Mouse (Mus musculus) limb, embryonic 11.5 days (tissue): ENCODE data around the gene Palm. TPM values are rescaled to one million over a fixed set of nuclear protein-coding genes. Genes with fewer than 3 reads are reported as not detected.
A peak's percentile ranks its signal among the peaks of the same experiment; 100 is the strongest.

Source experiments
- ATAC-seq: fragments of 200-750 bp; cut with Nextera tagmentation; 2 replicates; pipeline ENCODE4 v1.8.0; 2017; ENCODE audit warnings: low read depth; ENCODE audit not compliant: insufficient number of reproducible peaks, low FRiP score, low TSS enrichment
- DNase-seq: peaks from one replicate; pipeline ENCODE4 v3.0.0-alpha.2; 2015; ENCODE audit warnings: low spot score
- H3K27ac ChIP-seq: fragments of 300-500 bp; sonication (generic); replicated peaks from 2 replicates; pipeline ENCODE4 v1.5.1; 2014; ENCODE audit warnings: low read depth, mild to moderate bottlenecking, low read length
- H3K27me3 ChIP-seq: fragments of 300-500 bp; sonication (generic); 2 replicates; pipeline ENCODE4 v1.6.1; 2014; ENCODE audit warnings: mild to moderate bottlenecking, low read length, mixed read lengths; ENCODE audit not compliant: control insufficient read depth, insufficient read depth
- H3K36me3 ChIP-seq: fragments of 300-500 bp; sonication (generic); 2 replicates; pipeline ENCODE4 v1.6.1; 2014; ENCODE audit warnings: mild to moderate bottlenecking, low read length, moderate library complexity, mixed read lengths; ENCODE audit not compliant: control insufficient read depth, insufficient read depth
- H3K4me1 ChIP-seq: fragments of 300-500 bp; sonication (generic); 2 replicates; pipeline ENCODE4 v1.6.1; 2014; ENCODE audit warnings: low read length, mixed read lengths; ENCODE audit not compliant: control insufficient read depth, insufficient read depth
- H3K4me2 ChIP-seq: fragments of 300-500 bp; sonication (generic); 2 replicates; pipeline ENCODE4 v1.6.1; 2014; ENCODE audit warnings: low read depth, mild to moderate bottlenecking, moderate library complexity; ENCODE audit not compliant: severe bottlenecking
- H3K4me3 ChIP-seq: fragments of 300-500 bp; sonication (generic); 2 replicates; pipeline ENCODE4 v1.5.1; 2014; ENCODE audit warnings: low read depth, low read length
- H3K9ac ChIP-seq: fragments of 300-500 bp; sonication (generic); 2 replicates; pipeline ENCODE4 v1.6.1; 2014; ENCODE audit warnings: mild to moderate bottlenecking, low read length
- H3K9me3 ChIP-seq: fragments of 300-500 bp; sonication (generic); 2 replicates; pipeline ENCODE4 v1.6.1; 2016; ENCODE audit warnings: low read length; ENCODE audit not compliant: control insufficient read depth
- WGBS: fragments of 180-500 bp; shearing (Covaris S2); extraction: QIAGEN DNeasy Blood & Tissue Kit; methylation state at CpG from one replicate; pipeline ENCODE4 v1.1.7; 2014; 5-methylcytosine and 5-hydroxymethylcytosine counted together
- polyA plus RNA-seq: library from polyadenylated mRNA; unstranded; fragments of >200 nt; fragmentation: Nextera tagmentation; extraction: Ambion mirVana; gene quantifications from 2 replicates; pipeline ENCODE4 v1.2.1, GENCODE M21; 2014

Palm gene
- polyA plus RNA-seq, 1 experiment from 2014 or later = 108 TPM

GRCm38 (mm10) chr10:79831583-79831982, 38.2 kb downstream of the Palm start:
- Histone ChIP-seq H3K4me1 (no peaks in the 10 kb centered on the region), H3K9me3 (no peaks in the 10 kb centered on the region), H3K27ac (no peak overlapping the region), H3K36me3 (no peaks in the 10 kb centered on the region), H3K27me3 (no peaks in the 10 kb centered on the region), H3K4me3 (no peak overlapping the region), H3K4me2 (no peak overlapping the region), H3K9ac (no peak overlapping the region)
- ATAC-seq = no peak
- DNase-seq = no peak
- WGBS = 84% methylated on average over 3 of the region's 3 CpGs

- no peak overlapping the region for H3K27ac ChIP-seq
- no peak overlapping the region for H3K4me2 ChIP-seq
- WGBS = 81% methylated on average over 7 of the region's 7 CpGs
- no peaks in the 10 kb centered on the region for H3K9me3 ChIP-seq
- ATAC-seq (no peak), DNase-seq (no peak)
- no peak overlapping the region for H3K9ac ChIP-seq
- no peaks in the 10 kb centered on the region for H3K27me3 ChIP-seq
- H3K4me1 ChIP-seq = no peaks in the 10 kb centered on the region
- no peaks in the 10 kb centered on the region for H3K36me3 ChIP-seq
- H3K4me3 ChIP-seq = no peak overlapping the region
Observed at GRCm38 (mm10) chr10:79832026-79832785, 38.8 kb downstream of the Palm start.

- H3K4me2 ChIP-seq = no peak overlapping the region
- 74% methylated on average over 9 of the region's 9 CpGs for WGBS
Observed at GRCm38 (mm10) chr10:79832786-79833181, 39.4 kb downstream of the Palm start.

GRCm38 (mm10) chr10:79834769-79835398, 41.5 kb downstream of the Palm start:
- no peaks in the 10 kb centered on the region for H3K36me3 ChIP-seq
- DNase-seq (peak; percentile 89), ATAC-seq (peak; percentile 45; the same call in 1 of the 2 replicates)
- WGBS = 29% methylated on average over 9 of the region's 9 CpGs
- H3K27ac ChIP-seq = no peak overlapping the region
- no peaks in the 10 kb centered on the region for H3K27me3 ChIP-seq
- no peaks in the 10 kb centered on the region for H3K9me3 ChIP-seq
- no peak overlapping the region for H3K4me3 ChIP-seq
- no peak overlapping the region for H3K9ac ChIP-seq
- H3K4me1 ChIP-seq = no peaks in the 10 kb centered on the region
- H3K4me2 ChIP-seq = no peak overlapping the region

More at GRCm38 (mm10) chr10:79832786-79833181, 39.4 kb downstream of the Palm start:
- Histone ChIP-seq H3K27me3 (no peaks in the 10 kb centered on the region), H3K36me3 (no peaks in the 10 kb centered on the region), H3K9me3 (no peaks in the 10 kb centered on the region), H3K4me1 (no peaks in the 10 kb centered on the region), H3K9ac (no peak overlapping the region), H3K4me3 (no peak overlapping the region), H3K27ac (no peak overlapping the region)
- ATAC-seq = no peak
- no peak for DNase-seq

GRCm38 (mm10) chr10:79836918-79837317, 43.5 kb downstream of the Palm start:
- no peak for ATAC-seq
- 91% methylated on average over 3 of the region's 3 CpGs for WGBS
- H3K4me2 ChIP-seq = no peak overlapping the region

GRCm38 (mm10) chr10:79838151-79838550, 44.8 kb downstream of the Palm start:
- 61% methylated on average over 2 of the region's 2 CpGs for WGBS
- Histone ChIP-seq H3K27me3 (no peaks in the 10 kb centered on the region), H3K9ac (no peak overlapping the region), H3K4me2 (no peak overlapping the region), H3K4me1 (peaks cover 10% of the 10 kb centered on the region; the same call in 1 of the 2 replicates), H3K27ac (no peak overlapping the region), H3K9me3 (no peaks in the 10 kb centered on the region), H3K4me3 (no peak overlapping the region), H3K36me3 (no peaks in the 10 kb centered on the region)
- DNase-seq (no peak), ATAC-seq (no peak)

More at GRCm38 (mm10) chr10:79836918-79837317, 43.5 kb downstream of the Palm start:
- Histone ChIP-seq H3K9ac (no peak overlapping the region), H3K27ac (no peak overlapping the region), H3K4me3 (no peak overlapping the region), H3K4me1 (peaks cover 6% of the 10 kb centered on the region; the same call in 1 of the 2 replicates), H3K36me3 (no peaks in the 10 kb centered on the region), H3K27me3 (no peaks in the 10 kb centered on the region), H3K9me3 (no peaks in the 10 kb centered on the region)
- DNase-seq = no peak

DNA sequence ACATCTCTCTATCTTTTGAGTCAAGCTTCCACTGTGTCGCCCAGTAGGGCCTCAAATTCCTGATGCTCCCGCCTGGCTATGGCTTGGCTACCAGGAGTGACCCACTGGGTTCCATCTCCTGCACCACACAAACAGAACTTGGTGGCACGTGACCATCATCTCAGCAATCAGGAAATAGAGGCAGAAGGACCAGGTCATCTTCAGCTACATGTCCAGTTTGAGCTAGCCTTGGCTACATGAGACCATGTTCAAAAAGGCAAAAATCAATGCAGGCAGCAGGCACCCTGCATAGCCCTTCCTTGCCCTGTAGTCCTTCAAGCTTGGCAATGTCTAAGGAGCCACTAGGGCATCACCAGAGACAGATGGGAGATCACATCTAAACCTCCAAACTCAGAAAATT, 46.7 kb downstream of the Palm start:
- Histone ChIP-seq H3K4me1 (peaks cover 10% of the 10 kb centered on the region; the same call in 1 of the 2 replicates), H3K36me3 (no peaks in the 10 kb centered on the region), H3K27me3 (no peaks in the 10 kb centered on the region), H3K27ac (peak overlapping the region; percentile 96), H3K4me3 (peak overlapping the region; percentile 30; the same call in 1 of the 2 replicates), H3K9me3 (no peaks in the 10 kb centered on the region), H3K9ac (no peak overlapping the region), H3K4me2 (0 out of 2 replicates have a peak overlapping the region, but pooled peaks have one; percentile 64)
- DNase-seq (no peak), ATAC-seq (no peak)
- 87% methylated on average over 3 of the region's 3 CpGs for WGBS

DNA sequence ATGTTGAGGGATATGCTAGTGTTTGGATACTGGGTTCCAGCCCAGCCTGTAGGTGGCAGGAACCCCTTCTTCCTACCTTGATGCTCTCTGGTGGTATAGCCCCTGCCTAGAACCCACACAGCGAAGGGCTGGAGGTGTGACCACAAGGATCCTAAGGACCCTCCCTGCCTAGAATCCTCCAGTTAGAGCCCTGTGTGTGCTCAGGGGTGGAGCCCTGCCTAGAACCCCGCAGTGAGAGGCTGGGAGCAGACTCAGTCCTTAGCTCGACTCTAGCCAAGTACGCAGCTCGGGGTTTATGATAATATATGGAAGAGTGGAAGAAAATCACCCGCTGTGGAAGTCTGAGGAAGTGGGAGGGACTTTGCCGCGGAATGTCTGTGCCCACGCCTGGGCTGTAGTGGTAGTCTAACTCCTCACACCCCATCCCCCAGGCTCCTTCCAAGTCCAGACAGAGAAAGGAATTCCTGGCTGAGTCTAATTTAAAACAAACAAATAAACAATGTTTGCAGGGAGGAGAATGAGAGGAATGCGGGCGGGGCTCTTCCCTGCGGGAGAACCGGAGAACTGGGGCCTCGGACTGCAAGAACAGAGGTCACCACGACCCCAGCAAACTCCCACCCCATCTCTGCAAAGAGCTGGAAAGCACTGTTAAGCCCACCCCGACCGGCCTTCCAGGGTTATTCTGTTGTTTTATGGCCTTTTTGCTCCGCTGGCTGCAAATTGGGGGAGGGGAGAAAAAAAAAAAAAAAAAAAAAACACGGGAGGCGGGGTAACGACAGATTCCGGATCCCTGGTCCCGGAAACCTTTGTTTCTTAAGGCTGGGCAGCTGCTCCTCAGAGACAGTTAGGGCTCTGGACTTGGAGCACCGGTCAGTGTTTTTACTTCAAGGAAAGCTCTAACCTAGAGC, 47.5 kb downstream of the Palm start:
- 0% methylated on average over 23 of the region's 24 CpGs for WGBS
- ATAC-seq = peak; percentile 88
- Histone ChIP-seq H3K4me2 (peak overlapping the region; percentile 64), H3K27ac (peak overlapping the region; percentile 96), H3K36me3 (no peaks in the 10 kb centered on the region), H3K9me3 (no peaks in the 10 kb centered on the region), H3K4me1 (peaks cover 10% of the 10 kb centered on the region; the same call in 1 of the 2 replicates), H3K27me3 (no peaks in the 10 kb centered on the region), H3K9ac (peak overlapping the region; percentile 62), H3K4me3 (peak overlapping the region; percentile 30)
- DNase-seq = peak; percentile 81
